Mouse (Mus musculus) right cerebral cortex, postnatal 25 days (tissue): ENCODE data around the gene Vsig10.
"Not testable (repeated sequence)": the region's sequence is repeated elsewhere in the genome, so short reads cannot be mapped to it uniquely, and the experiment has no call there.

Experiments
- DNase-seq: peaks from one replicate; pipeline ENCODE4 v3.0.0; 2022

Vsig10 gene

GRCm38 (mm10) chr5:117303691-117304579 is 14.9 kb upstream of the Vsig10 start:
- DNase-seq: no peak

- DNase-seq: peak; percentile 47
These were observed 13.9 kb upstream of the Vsig10 start for GRCm38 (mm10) chr5:117304947-117305346.

- DNase-seq: no peak
These were observed 13.1 kb upstream of the Vsig10 start for GRCm38 (mm10) chr5:117305754-117306153.

GRCm38 (mm10) chr5:117306826-117307225 is 12.1 kb upstream of the Vsig10 start:
- DNase-seq: no peak

- DNase-seq: peak; percentile 36
These were observed 11.2 kb upstream of the Vsig10 start for GRCm38 (mm10) chr5:117307699-117308098.

GRCm38 (mm10) chr5:117313420-117313819 is 5.5 kb upstream of the Vsig10 start:
- DNase-seq: no peak

- DNase-seq: no peak
These were observed 5.0 kb upstream of the Vsig10 start for GRCm38 (mm10) chr5:117313909-117314308.

- DNase-seq: no peak
These were observed 4.1 kb upstream of the Vsig10 start for GRCm38 (mm10) chr5:117314587-117315428.

- no peak for DNase-seq
These were observed 4.9 kb downstream of the Vsig10 start for GRCm38 (mm10) chr5:117323751-117324150.

- no peak for DNase-seq
These were observed 7.5 kb downstream of the Vsig10 start for GRCm38 (mm10) chr5:117326408-117326807.

GRCm38 (mm10) chr5:117330457-117330856 is 11.6 kb downstream of the Vsig10 start:
- no peak for DNase-seq

- no peak for DNase-seq
These were observed 19.1 kb downstream of the Vsig10 start for GRCm38 (mm10) chr5:117337999-117338398.

- DNase-seq: no peak
These were observed 19.6 kb downstream of the Vsig10 start for GRCm38 (mm10) chr5:117338503-117338902.

- no peak for DNase-seq
These were observed 21.2 kb downstream of the Vsig10 start for GRCm38 (mm10) chr5:117340081-117340480.

GRCm38 (mm10) chr5:117341896-117342295 is 23.0 kb downstream of the Vsig10 start:
- no peak for DNase-seq

GRCm38 (mm10) chr5:117344496-117344895 is 25.6 kb downstream of the Vsig10 start:
- not testable (repeated sequence) for DNase-seq

GRCm38 (mm10) chr5:117345432-117345976 is 26.6 kb downstream of the Vsig10 start:
- no peak for DNase-seq

- no peak for DNase-seq
These were observed 27.4 kb downstream of the Vsig10 start for GRCm38 (mm10) chr5:117346281-117346680.

- DNase-seq: no peak
These were observed 28.1 kb downstream of the Vsig10 start for GRCm38 (mm10) chr5:117347011-117347410.

- no peak for DNase-seq
These were observed 29.0 kb downstream of the Vsig10 start for GRCm38 (mm10) chr5:117347838-117348237.

GRCm38 (mm10) chr5:117348279-117348678 is 29.4 kb downstream of the Vsig10 start:
- DNase-seq: peak; percentile 31

GRCm38 (mm10) chr5:117354121-117354520 is 35.2 kb downstream of the Vsig10 start:
- DNase-seq: no peak

GRCm38 (mm10) chr5:117355648-117356303 is 36.9 kb downstream of the Vsig10 start:
- no peak for DNase-seq
